Mouse (Mus musculus) urinary bladder, adult 2 months (tissue): Measurements from ENCODE around the gene Smim22. TPM values are rescaled to one million over a fixed set of nuclear protein-coding genes. Genes with fewer than 3 reads are reported as not detected.

Source experiments
- DNase-seq: peaks from one replicate; pipeline ENCODE4 v3.0.0; 2022; ENCODE audit warnings: low spot score
- polyA plus RNA-seq: library from polyadenylated mRNA; depleted of rRNA; stranded (reverse); fragments of >200 nt; gene quantifications from 2 replicates; pipeline ENCODE4 v1.2.3, GENCODE M21; 2012; rRNA removed

The Smim22 gene
- 72.4 and 92.6 TPM in 2 replicates for polyA plus RNA-seq

- no peak for DNase-seq
Measured at GRCm38 (mm10) chr16:5007067-5007466, at the start of gene Smim22. Smim22 (plus strand) TSS chr16:5007288.

- no peak for DNase-seq
Measured at GRCm38 (mm10) chr16:4957446-4957845, 49.6 kb upstream of the Smim22 start.

- no peak for DNase-seq
Measured at GRCm38 (mm10) chr16:4960260-4960659, 46.8 kb upstream of the Smim22 start.

- DNase-seq: no peak
Measured at GRCm38 (mm10) chr16:4963346-4963745, 43.7 kb upstream of the Smim22 start.

- peak; percentile 92 for DNase-seq
Measured at GRCm38 (mm10) chr16:4963797-4964709, 43.0 kb upstream of the Smim22 start, which contains the start of gene Anks3. Anks3 (minus strand) TSS chr16:4964205.

- DNase-seq: no peak
Measured at GRCm38 (mm10) chr16:4964731-4965391, 42.2 kb upstream of the Smim22 start.

- DNase-seq: no peak
Measured at GRCm38 (mm10) chr16:4965392-4966129, 41.5 kb upstream of the Smim22 start.

- no peak for DNase-seq
Measured at GRCm38 (mm10) chr16:4968426-4968825, 38.7 kb upstream of the Smim22 start.

- DNase-seq: no peak
Measured at GRCm38 (mm10) chr16:4969055-4969843, 37.8 kb upstream of the Smim22 start.

- no peak for DNase-seq
Measured at GRCm38 (mm10) chr16:4971626-4972025, 35.5 kb upstream of the Smim22 start.

- DNase-seq: no peak
Measured at GRCm38 (mm10) chr16:4974521-4974920, 32.6 kb upstream of the Smim22 start.

- no peak for DNase-seq
Measured at GRCm38 (mm10) chr16:4976180-4976579, 30.9 kb upstream of the Smim22 start.

- DNase-seq: no peak
Measured at GRCm38 (mm10) chr16:4978275-4979051, 28.6 kb upstream of the Smim22 start.

GRCm38 (mm10) chr16:4979755-4980380 is 27.2 kb upstream of the Smim22 start:
- no peak for DNase-seq

- no peak for DNase-seq
Measured at GRCm38 (mm10) chr16:4984717-4985116, 22.4 kb upstream of the Smim22 start.

- no peak for DNase-seq
Measured at GRCm38 (mm10) chr16:4993276-4993675, 13.8 kb upstream of the Smim22 start.

- no peak for DNase-seq
Measured at GRCm38 (mm10) chr16:4997553-4997952, 9.5 kb upstream of the Smim22 start, which contains the start of gene Sept12. Sept12 (minus strand) TSS chr16:4997852.

GRCm38 (mm10) chr16:4998984-4999383 is 8.1 kb upstream of the Smim22 start:
- DNase-seq: no peak

- no peak for DNase-seq
Measured at GRCm38 (mm10) chr16:5000611-5001010, 6.5 kb upstream of the Smim22 start.

- no peak for DNase-seq
Measured at GRCm38 (mm10) chr16:5007492-5007891, 404 bp downstream of the Smim22 start.
